Mouse (Mus musculus) midbrain, embryonic 16.5 days (tissue): ENCODE measurements around the gene Apol11b. TPM values are rescaled to one million over a fixed set of nuclear protein-coding genes. Genes with fewer than 3 reads are reported as not detected.
"Not testable (repeated sequence)": the region's sequence is repeated elsewhere in the genome, so short reads cannot be mapped to it uniquely, and the experiment has no call there.

Source experiments
- ATAC-seq: fragments of 200-750 bp; cut with Nextera tagmentation; 2 replicates; pipeline ENCODE4 v1.8.0; 2017; ENCODE audit warnings: moderate TSS enrichment
- H3K27ac ChIP-seq: fragments of 300-500 bp; sonication (generic); 2 replicates; pipeline ENCODE4 v1.5.1; 2014; ENCODE audit warnings: mild to moderate bottlenecking, low read length, mixed read lengths
- H3K27me3 ChIP-seq: fragments of 300-500 bp; sonication (generic); 2 replicates; pipeline ENCODE4 v1.6.1; 2014; ENCODE audit warnings: low read depth, low read length, mixed read lengths; ENCODE audit not compliant: control insufficient read depth, insufficient read depth
- H3K36me3 ChIP-seq: fragments of 300-500 bp; sonication (generic); 2 replicates; pipeline ENCODE4 v1.6.1; 2014; ENCODE audit warnings: mild to moderate bottlenecking, low read length, moderate library complexity, mixed read lengths; ENCODE audit not compliant: control insufficient read depth, insufficient read depth
- H3K4me1 ChIP-seq: fragments of 300-500 bp; sonication (generic); 2 replicates; pipeline ENCODE4 v1.6.1; 2014; ENCODE audit warnings: mild to moderate bottlenecking, low read length, mixed read lengths; ENCODE audit not compliant: control insufficient read depth, insufficient read depth
- H3K4me2 ChIP-seq: fragments of 300-500 bp; sonication (generic); 2 replicates; pipeline ENCODE4 v1.6.1; 2014; ENCODE audit warnings: mild to moderate bottlenecking, low read length, mixed read lengths
- H3K4me3 ChIP-seq: fragments of 300-500 bp; sonication (generic); 2 replicates; pipeline ENCODE4 v1.5.1; 2014; ENCODE audit warnings: low read depth, mild to moderate bottlenecking, low read length, moderate library complexity, mixed read lengths
- H3K9ac ChIP-seq: fragments of 300-500 bp; sonication (generic); 2 replicates; pipeline ENCODE4 v1.6.1; 2014; ENCODE audit warnings: low read depth, low read length, mixed read lengths
- H3K9me3 ChIP-seq: fragments of 300-500 bp; sonication (generic); replicated peaks from 2 replicates; pipeline ENCODE4 v1.6.1; 2014; ENCODE audit warnings: mild to moderate bottlenecking, low read length, mixed read lengths; ENCODE audit not compliant: control insufficient read depth, poor library complexity, severe bottlenecking
- WGBS: fragments of 180-500 bp; shearing (Covaris S2); extraction: QIAGEN DNeasy Blood & Tissue Kit; methylation state at CpG from one replicate; pipeline ENCODE4 v1.1.7; 2014; 5-methylcytosine and 5-hydroxymethylcytosine counted together
- polyA plus RNA-seq: library from polyadenylated mRNA; unstranded; fragments of >200 nt; fragmentation: Nextera tagmentation; extraction: Ambion mirVana; gene quantifications from 2 replicates; pipeline ENCODE4 v1.2.1, GENCODE M21; 2015

Apol11b gene
- polyA plus RNA-seq, 1 experiment from 2014 or later: not detected

- H3K27me3 ChIP-seq, H3K4me3 ChIP-seq, H3K36me3 ChIP-seq, H3K4me2 ChIP-seq, H3K27ac ChIP-seq, H3K9ac ChIP-seq, ATAC-seq, H3K9me3 ChIP-seq, H3K4me1 ChIP-seq: not testable (repeated sequence)
- 86% methylated on average over 4 of the region's 4 CpGs for WGBS
Measured at GRCm38 (mm10) chr15:77626471-77626870, 16.6 kb downstream of the Apol11b start.

GRCm38 (mm10) chr15:77624710-77625109 is 18.4 kb downstream of the Apol11b start:
- Histone ChIP-seq H3K27ac (no peak overlapping the region), H3K4me3 (no peak overlapping the region), H3K4me2 (no peak overlapping the region), H3K36me3 (no peaks in the 10 kb centered on the region), H3K9ac (no peak overlapping the region), H3K4me1 (no peaks in the 10 kb centered on the region), H3K9me3 (no peaks in the 10 kb centered on the region), H3K27me3 (no peaks in the 10 kb centered on the region)
- ATAC-seq: no peak
- WGBS: 88% methylated on average over 1 of the region's 1 CpGs

- ATAC-seq: no peak
- Histone ChIP-seq H3K27ac (no peak overlapping the region), H3K4me3 (no peak overlapping the region), H3K27me3 (no peaks in the 10 kb centered on the region), H3K9ac (no peak overlapping the region), H3K36me3 (no peaks in the 10 kb centered on the region), H3K4me2 (no peak overlapping the region), H3K9me3 (no peaks in the 10 kb centered on the region), H3K4me1 (no peaks in the 10 kb centered on the region)
- WGBS: 97% methylated on average over 3 of the region's 3 CpGs
Measured at GRCm38 (mm10) chr15:77606069-77606468, 37.0 kb downstream of the Apol11b start.

- Histone ChIP-seq H3K36me3 (no peaks in the 10 kb centered on the region), H3K27me3 (no peaks in the 10 kb centered on the region), H3K9me3 (no peaks in the 10 kb centered on the region), H3K27ac (no peak within 1 kb of the TSS), H3K4me3 (no peak within 1 kb of the TSS), H3K4me1 (no peaks in the 10 kb centered on the region), H3K9ac (no peak within 1 kb of the TSS), H3K4me2 (no peak within 1 kb of the TSS)
- no peak for ATAC-seq
- WGBS: 72% methylated on average over 1 of the region's 1 CpGs
Measured at GRCm38 (mm10) chr15:77598958-77599357, 44.1 kb downstream of the Apol11b start, which contains the start of gene Gm36245. Gene Gm36245, plus strand, starts transcription at chr15:77599258.

- H3K27ac ChIP-seq: no peak overlapping the region
- 85% methylated on average over 3 of the region's 3 CpGs for WGBS
- ATAC-seq: no peak
- no peak overlapping the region for H3K4me3 ChIP-seq
- H3K9me3 ChIP-seq: no peaks in the 10 kb centered on the region
- H3K4me2 ChIP-seq: no peak overlapping the region
- no peak overlapping the region for H3K9ac ChIP-seq
- no peaks in the 10 kb centered on the region for H3K27me3 ChIP-seq
- no peaks in the 10 kb centered on the region for H3K36me3 ChIP-seq
- no peaks in the 10 kb centered on the region for H3K4me1 ChIP-seq
Measured at GRCm38 (mm10) chr15:77598429-77598828, 44.7 kb downstream of the Apol11b start.

GRCm38 (mm10) chr15:77595961-77596360 is 47.1 kb downstream of the Apol11b start, which contains the start of gene Apol10b:
Gene Apol10b, minus strand, starts transcription at chr15:77596125.
- ATAC-seq: no peak
- H3K4me2 ChIP-seq: no peak within 1 kb of the TSS
- H3K36me3 ChIP-seq: no peaks in the 10 kb centered on the region
- H3K27me3 ChIP-seq: no peaks in the 10 kb centered on the region
- H3K4me1 ChIP-seq: no peaks in the 10 kb centered on the region
- H3K9me3 ChIP-seq: no peaks in the 10 kb centered on the region
- 64% methylated on average over 5 of the region's 5 CpGs for WGBS
- no peak within 1 kb of the TSS for H3K4me3 ChIP-seq
- no peak within 1 kb of the TSS for H3K9ac ChIP-seq
- H3K27ac ChIP-seq: no peak within 1 kb of the TSS

GRCm38 (mm10) chr15:77593557-77593956 is 49.5 kb downstream of the Apol11b start:
- Histone ChIP-seq H3K27me3 (no peaks in the 10 kb centered on the region), H3K9ac (no peak overlapping the region), H3K36me3 (no peaks in the 10 kb centered on the region), H3K4me1 (no peaks in the 10 kb centered on the region), H3K27ac (no peak overlapping the region), H3K4me2 (no peak overlapping the region), H3K9me3 (no peaks in the 10 kb centered on the region), H3K4me3 (no peak overlapping the region)
- WGBS: 76% methylated on average over 1 of the region's 1 CpGs
- ATAC-seq: no peak

GRCm38 (mm10) chr15:77590881-77591280 is 52.2 kb downstream of the Apol11b start:
- Histone ChIP-seq H3K9me3 (no peaks in the 10 kb centered on the region), H3K4me2 (no peak overlapping the region), H3K9ac (no peak overlapping the region), H3K36me3 (no peaks in the 10 kb centered on the region), H3K27me3 (no peaks in the 10 kb centered on the region), H3K4me1 (no peaks in the 10 kb centered on the region), H3K27ac (no peak overlapping the region), H3K4me3 (no peak overlapping the region)
- 69% methylated on average over 2 of the region's 2 CpGs for WGBS
- no peak for ATAC-seq

- Histone ChIP-seq H3K27me3 (no peaks in the 10 kb centered on the region), H3K36me3 (no peaks in the 10 kb centered on the region), H3K27ac (no peak overlapping the region), H3K9me3 (no peaks in the 10 kb centered on the region), H3K4me2 (no peak overlapping the region), H3K4me1 (no peaks in the 10 kb centered on the region), H3K9ac (no peak overlapping the region), H3K4me3 (no peak overlapping the region)
- ATAC-seq: no peak
Measured at GRCm38 (mm10) chr15:77588981-77589380, 54.1 kb downstream of the Apol11b start.

- Histone ChIP-seq H3K9ac (no peak overlapping the region), H3K9me3 (peaks cover 7% of the 10 kb centered on the region; the same call in 1 of the 2 replicates), H3K4me2 (no peak overlapping the region), H3K27me3 (no peaks in the 10 kb centered on the region), H3K27ac (no peak overlapping the region), H3K4me3 (no peak overlapping the region), H3K36me3 (no peaks in the 10 kb centered on the region), H3K4me1 (no peaks in the 10 kb centered on the region)
- no peak for ATAC-seq
Measured at GRCm38 (mm10) chr15:77587026-77587425, 56.1 kb downstream of the Apol11b start.
